Mouse (Mus musculus) ES-Bruce4 (cell line): Measurements from ENCODE around the gene Sp2.

Experiments
- CTCF ChIP-seq: IDR thresholded peaks from one replicate; pipeline ENCODE4 v1.8.1; 2011; ENCODE audit warnings: low read depth, low read length
- EP300 ChIP-seq: IDR thresholded peaks from 2 replicates; pipeline ENCODE4 v1.6.1; 2011; ENCODE audit warnings: low read depth, low read length; ENCODE audit not compliant: insufficient read depth
- POLR2A ChIP-seq: IDR thresholded peaks from one replicate; pipeline ENCODE4 v1.8.1; 2011; ENCODE audit warnings: low read length; ENCODE audit not compliant: insufficient read depth

DNA sequence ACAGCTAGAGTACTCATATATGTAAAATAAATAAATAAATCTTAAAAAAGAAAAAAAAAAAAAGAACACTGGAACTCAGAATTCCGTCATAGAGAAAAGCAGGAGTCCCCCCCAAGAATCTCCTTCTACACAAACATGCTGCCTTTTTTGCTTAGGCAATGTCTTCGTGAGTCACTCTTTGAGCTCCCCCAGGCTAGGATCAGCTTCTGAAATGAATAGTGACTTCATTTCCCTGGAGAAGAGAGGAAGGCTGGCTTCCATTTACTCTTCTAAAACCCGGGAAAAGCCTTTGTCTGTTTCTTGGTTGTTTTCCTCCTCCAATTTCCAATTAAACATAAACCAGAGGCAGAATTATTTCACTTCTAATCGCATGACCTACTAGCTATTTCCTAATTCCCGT lies 9.9 kb downstream of the Sp2 start:
- no peak for TF ChIP-seq POLR2A
- TF ChIP-seq CTCF = no peak
- TF ChIP-seq EP300 = no peak
